Mouse (Mus musculus): ENCODE measurements around the gene Grik2. TPM values are rescaled to one million over a fixed set of nuclear protein-coding genes. Genes with fewer than 3 reads are reported as not detected.
"Not testable (repeated sequence)": the region's sequence is repeated elsewhere in the genome, so short reads cannot be mapped to it uniquely, and the experiment has no call there.

Gene Grik2
- total RNA-seq, 2 experiments from 2014 or later: 0.16 to 0.17 TPM

- no peak for DNase-seq (ENCODE audit: low spot score)
Observed at GRCm38 (mm10) chr10:49652320-49652719, 136.2 kb downstream of the Grik2 start.

- DNase-seq (ENCODE audit: low spot score): no peak
Observed at GRCm38 (mm10) chr10:49647116-49647515, 141.4 kb downstream of the Grik2 start.

- no peak for DNase-seq (ENCODE audit: low spot score)
Observed at GRCm38 (mm10) chr10:49639901-49640300, 148.7 kb downstream of the Grik2 start.

GRCm38 (mm10) chr10:49623951-49624350, 164.6 kb downstream of the Grik2 start:
- no peak for DNase-seq (ENCODE audit: low spot score)

- no peak for DNase-seq (ENCODE audit: low spot score)
Observed at GRCm38 (mm10) chr10:49597652-49598051, 190.9 kb downstream of the Grik2 start.

- no peak for DNase-seq (ENCODE audit: low spot score)
Observed at GRCm38 (mm10) chr10:49573514-49573913, 215.1 kb downstream of the Grik2 start.

GRCm38 (mm10) chr10:49559872-49560407, 228.6 kb downstream of the Grik2 start:
- no peak for DNase-seq (ENCODE audit: low spot score)

GRCm38 (mm10) chr10:49542249-49542648, 246.3 kb downstream of the Grik2 start:
- no peak for DNase-seq (ENCODE audit: low spot score)

GRCm38 (mm10) chr10:49519752-49520151, 268.8 kb downstream of the Grik2 start:
- DNase-seq (ENCODE audit: low spot score): no peak

- no peak for DNase-seq (ENCODE audit: low spot score)
Observed at GRCm38 (mm10) chr10:49500628-49501027, 287.9 kb downstream of the Grik2 start.

GRCm38 (mm10) chr10:49497302-49497701, 291.3 kb downstream of the Grik2 start:
- DNase-seq (ENCODE audit: low spot score): no peak

GRCm38 (mm10) chr10:49481439-49481838, 307.1 kb downstream of the Grik2 start:
- DNase-seq (ENCODE audit: low spot score): no peak

- DNase-seq (ENCODE audit: low spot score): no peak
Observed at GRCm38 (mm10) chr10:49480085-49480749, 308.3 kb downstream of the Grik2 start.

- no peak for DNase-seq (ENCODE audit: low spot score)
Observed at GRCm38 (mm10) chr10:49473613-49474012, 315.0 kb downstream of the Grik2 start.

- no peak for DNase-seq (ENCODE audit: low spot score)
Observed at GRCm38 (mm10) chr10:49456791-49457190, 331.8 kb downstream of the Grik2 start.

GRCm38 (mm10) chr10:49453535-49453934, 335.0 kb downstream of the Grik2 start:
- no peak for DNase-seq (ENCODE audit: low spot score)

GRCm38 (mm10) chr10:49441369-49441768, 347.2 kb downstream of the Grik2 start:
- DNase-seq (ENCODE audit: low spot score): no peak

- DNase-seq (ENCODE audit: low spot score): no peak
Observed at GRCm38 (mm10) chr10:49437057-49437456, 351.5 kb downstream of the Grik2 start.

- DNase-seq (ENCODE audit: low spot score): no peak
Observed at GRCm38 (mm10) chr10:49436301-49436700, 352.3 kb downstream of the Grik2 start.

- DNase-seq (ENCODE audit: low spot score): no peak
Observed at GRCm38 (mm10) chr10:49432825-49433224, 355.7 kb downstream of the Grik2 start.

GRCm38 (mm10) chr10:49417206-49417605, 371.4 kb downstream of the Grik2 start:
- DNase-seq (ENCODE audit: low spot score): not testable (repeated sequence)

GRCm38 (mm10) chr10:49382996-49383395, 405.6 kb downstream of the Grik2 start:
- no peak for DNase-seq (ENCODE audit: low spot score)

GRCm38 (mm10) chr10:49381852-49382251, 406.7 kb downstream of the Grik2 start:
- DNase-seq (ENCODE audit: low spot score): no peak

Measured in gastrocnemius, adult 18-20 months (tissue).